Mouse (Mus musculus): ENCODE measurements around the gene Trub1.

Trub1 gene

DNA sequence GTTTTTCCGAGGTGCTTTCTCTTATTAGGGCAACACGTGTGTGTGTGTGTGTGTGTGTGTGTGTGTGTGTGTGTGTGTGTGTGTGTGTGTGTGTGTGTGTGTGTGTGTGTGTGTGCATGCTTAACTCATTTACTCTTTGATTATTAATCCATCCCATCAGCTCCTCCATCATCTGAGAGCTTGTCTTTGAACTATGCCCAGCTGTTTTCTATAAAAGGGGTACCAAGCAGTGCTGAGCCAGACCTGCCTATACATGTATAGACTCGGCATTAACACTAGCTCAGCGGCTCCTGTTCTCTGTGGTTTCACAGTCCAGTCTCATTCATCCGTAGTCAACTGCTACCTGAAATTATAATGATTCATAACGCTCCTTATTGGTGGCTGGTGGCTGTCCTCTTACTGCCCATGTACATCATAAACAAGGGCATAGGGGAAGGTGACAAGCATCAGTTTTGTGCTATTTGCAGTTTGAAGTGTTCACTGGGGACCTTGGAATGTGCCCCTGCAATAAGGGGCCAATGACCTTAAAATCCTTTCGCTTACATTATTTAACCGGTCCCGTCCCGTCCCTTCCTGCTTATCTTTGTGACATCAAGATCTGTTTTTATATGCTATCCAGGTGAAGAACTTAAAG is 45.5 kb downstream of the Trub1 start:
- DNase-seq = no peak

DNA sequence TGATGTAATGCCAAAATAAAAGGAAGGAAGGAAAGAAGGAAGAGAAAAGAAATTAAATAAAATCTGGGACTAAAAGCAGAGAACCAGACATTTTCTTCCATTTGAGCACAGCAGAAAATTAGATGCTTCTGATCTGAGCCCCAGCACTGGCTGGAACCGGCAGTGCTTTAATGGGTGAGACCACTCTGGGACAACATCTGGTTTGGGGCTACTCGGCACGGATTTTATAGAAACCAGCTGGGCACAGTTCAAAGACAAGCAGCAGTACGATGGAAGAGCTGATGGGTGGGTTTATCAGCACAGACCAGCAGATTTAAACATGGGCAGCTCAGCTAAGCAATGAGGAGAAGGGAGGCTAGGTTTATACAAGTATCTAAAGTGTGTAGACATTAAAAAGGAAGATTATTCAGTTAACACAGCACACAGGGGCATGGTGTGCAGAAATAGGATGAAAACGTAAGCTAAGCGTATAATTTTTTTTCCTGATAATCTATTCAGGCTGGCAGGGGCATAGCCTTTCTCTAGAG is 46.2 kb downstream of the Trub1 start:
- no peak for DNase-seq

DNA sequence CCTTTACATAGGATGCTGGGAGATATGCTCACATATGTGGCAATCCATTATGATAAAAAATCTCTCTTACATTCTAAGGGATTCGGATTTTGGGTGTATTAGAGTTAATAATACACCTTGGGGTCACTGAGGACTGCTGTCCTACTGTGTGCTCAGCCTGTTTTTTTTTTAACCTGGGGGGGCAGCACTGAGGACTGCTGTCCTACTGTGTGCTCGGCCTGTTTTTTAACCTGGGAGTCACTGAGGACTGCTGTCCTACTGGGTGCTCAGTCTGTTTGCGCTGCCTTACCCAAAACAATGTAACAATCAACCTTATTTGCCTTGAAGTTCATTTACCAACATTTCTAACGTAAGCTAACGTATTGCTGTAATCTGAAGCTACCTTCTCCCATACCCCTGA is 47.5 kb downstream of the Trub1 start:
- DNase-seq = no peak

DNA sequence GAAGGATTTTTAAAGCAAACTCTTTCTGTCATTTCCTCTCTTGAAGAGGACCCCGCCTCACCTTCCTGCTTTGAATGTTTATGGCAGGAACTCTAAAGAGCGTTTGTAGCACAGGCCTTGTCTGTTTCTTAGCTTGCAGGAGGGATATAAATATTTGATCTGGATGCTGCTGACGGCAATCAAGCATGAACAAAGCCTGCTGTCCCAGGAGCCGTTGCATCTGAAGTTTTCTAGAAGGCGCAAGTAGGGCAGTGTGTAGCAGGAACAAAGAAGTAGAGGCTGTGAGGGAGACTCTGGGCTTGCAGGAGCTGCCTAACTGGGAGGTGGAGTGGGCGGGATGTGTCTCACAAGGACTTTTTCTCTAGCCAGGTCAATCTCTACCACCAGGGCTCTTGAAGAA is 50.4 kb downstream of the Trub1 start:
- DNase-seq = no peak

DNA sequence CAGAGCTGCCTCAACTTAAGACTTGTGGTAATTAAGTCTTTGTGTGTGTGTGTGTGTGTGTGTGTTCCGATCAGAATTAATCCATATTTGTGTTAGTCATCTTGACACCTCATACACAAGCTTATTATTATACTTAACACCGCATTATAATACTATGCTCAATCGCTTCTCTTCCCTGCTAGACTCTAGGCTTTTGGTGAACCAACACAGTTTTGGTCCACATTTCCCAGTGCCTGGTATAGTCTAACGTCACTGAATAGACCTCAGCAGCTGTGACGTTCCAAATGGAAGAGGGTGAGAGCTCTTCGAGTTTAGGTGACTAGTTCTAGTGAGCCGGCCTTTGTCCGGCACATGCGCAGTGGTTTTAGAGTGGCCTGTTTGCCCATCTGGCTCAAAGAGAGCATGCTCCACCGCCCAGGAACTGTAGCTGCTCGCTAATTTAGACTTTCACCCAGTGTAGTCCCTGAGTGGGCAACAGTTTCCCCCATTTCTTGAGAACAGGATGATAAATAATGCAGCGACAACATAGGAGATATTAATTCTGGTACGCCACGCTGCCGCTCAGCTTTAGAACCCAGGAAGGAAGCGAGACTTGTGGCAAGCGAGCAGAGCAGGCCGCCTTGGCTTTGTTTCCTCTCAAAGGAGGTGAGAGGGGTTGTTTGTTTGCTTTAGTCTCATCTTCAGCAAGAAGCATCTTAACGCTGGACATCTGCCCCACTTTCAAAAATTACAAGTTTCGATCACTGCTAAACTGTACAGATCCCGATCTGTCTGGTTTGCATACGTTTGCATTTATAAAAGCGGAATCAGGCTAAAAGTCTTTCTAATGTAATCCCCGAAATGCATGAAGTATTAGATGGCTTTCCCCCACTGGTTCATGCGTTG is 52.6 kb downstream of the Trub1 start:
- DNase-seq = no peak

DNA sequence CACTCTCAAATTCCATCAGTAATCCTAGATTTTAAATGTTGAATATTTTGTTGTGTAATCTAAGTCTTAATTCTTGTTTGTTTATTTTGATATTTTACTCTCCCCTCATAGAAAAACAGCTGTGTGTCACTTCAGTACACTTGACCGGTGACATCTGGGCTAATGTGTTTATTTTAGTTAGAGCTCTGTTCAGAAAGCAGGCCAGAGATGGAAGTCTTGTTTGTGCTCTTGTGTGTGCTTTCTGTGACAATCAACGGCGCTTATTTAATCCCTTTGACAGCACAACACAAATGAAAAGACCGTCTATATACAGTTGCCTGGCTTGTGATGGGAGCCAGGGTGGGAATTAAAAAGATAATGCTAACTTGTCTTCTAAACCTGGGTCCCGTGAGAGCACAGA is 53.9 kb downstream of the Trub1 start:
- no peak for DNase-seq

DNA sequence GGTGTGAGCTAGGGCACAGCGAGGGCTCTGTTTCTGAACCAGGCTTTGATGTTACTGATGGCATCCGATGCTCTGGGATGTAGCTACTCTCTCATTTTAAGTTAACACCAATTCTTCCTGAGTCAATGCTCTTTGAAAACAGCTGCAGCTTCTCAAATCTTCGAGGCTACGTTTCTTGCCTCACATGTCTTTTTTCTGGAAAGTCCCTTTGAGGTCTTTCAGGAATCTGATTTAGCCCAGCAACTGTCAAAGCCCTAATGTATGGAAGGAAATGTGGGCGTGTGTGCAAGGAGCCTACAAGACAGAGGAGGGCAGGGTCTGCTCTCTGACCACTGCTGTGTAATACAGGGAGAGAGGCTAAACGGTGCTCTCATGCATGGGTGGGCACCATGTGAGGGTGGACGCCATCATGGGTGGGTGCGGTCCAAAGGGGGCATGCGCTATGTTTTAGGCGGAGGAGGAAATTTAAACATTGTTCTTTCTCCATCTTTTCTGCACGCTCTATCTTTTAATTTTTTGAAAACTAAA is 55.6 kb downstream of the Trub1 start:
- no peak for DNase-seq

DNA sequence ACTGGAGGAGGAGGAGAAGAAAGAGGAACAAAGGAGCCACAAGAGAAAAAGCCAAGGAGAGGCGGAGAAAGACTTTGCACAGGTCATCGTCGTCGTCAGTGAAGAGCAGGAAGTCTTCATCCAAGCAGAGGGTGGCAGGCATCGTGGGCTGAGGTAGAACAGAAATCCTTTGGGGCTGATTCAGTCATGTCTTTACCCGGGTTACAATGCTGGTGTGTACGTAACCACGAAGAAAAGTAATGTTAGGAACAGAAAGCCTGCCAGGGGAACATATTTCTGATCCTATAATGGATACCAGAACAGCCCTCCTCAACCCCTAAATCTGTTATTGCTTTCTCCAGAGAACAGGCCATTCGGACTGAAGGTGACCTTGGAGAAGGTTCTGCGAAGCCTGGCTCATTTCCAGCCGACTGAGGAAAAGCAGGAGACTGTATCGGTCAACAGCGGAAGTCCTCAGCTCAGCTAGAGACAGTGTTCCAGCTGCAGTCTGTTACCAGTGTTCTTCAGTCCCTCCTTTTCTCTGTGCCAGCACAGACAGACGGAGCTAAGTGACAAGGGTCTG is 57.1 kb downstream of the Trub1 start:
- peak; percentile 46 to 51 for DNase-seq

DNA sequence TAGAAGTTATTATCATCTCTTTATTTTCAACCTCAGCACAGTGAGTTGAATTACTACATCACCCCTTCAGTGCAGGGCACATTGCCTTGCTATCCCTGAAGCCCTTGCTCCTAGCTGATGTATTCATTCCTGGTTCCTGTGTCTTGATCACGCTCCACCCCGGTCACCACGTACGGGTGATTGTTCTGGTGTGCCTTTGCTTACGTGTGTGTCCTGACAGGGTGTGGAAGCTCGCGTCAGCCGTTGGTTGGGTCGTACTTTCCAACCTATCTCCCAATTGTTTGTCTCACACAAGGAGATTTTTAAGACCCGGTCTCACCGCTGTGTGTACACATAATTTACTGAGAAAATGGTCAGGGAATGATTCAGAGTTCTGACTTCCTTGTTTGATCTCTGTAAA is 58.1 kb downstream of the Trub1 start:
- no peak for DNase-seq

DNA sequence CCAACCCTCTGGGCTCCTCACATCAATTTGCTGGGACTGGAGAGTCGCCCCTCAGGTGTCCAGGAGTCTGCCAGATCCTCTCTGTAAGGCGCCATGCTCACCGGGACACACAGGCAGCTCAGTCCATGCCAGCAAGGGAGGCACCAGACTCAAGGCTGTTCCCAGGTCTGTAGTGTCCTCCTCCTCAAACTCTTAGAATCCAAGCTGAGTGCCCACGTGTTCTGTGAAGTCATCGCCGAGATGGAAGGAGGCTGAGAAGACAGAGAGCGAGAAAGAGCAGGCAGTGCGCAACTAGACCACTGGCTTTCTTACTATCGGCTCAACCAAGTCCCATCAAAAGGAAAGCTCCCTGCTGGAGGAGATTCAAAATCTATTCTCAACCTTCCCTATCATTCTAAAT is 60.4 kb downstream of the Trub1 start:
- DNase-seq = no peak

DNA sequence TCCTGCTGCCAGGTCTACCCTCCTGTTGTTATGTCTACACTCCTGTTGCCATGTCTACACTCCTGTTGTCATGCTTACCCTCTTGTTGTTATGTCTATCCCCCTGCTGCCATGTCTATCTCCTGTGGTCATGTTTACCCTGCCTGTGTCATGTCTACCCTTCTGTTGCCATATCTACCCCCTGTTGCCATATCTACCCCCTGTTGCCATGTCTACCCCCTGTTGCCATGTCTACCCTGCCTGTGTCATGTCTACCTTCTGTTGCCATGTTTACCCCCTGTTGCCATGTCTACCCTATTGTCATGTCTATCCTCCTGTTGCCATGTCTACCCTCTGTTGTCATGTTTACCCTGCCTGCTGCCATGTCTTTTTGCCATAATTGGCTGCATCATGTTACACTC is 69.0 kb downstream of the Trub1 start:
- no peak for DNase-seq

DNA sequence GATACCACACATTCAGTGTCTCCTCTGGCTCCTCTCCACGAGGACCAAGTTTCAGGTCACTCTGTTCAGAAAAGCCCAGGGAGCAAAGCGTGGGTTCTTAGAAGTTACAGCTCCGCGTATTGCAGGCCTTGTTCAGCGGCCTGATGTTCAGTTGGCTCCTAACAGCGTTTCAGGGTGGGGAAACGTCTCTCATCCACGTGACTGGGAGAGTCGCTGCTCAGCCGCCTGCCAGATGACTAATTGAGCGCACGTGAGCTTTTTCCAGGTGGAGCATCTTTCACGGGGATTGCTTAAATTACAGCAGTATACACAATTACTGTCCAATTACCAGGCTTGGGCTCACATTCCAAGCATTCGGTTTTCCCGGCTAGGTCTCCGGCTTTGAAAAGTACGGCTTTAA is 70.7 kb downstream of the Trub1 start:
- peak; percentile 42 to 50 for DNase-seq

DNA sequence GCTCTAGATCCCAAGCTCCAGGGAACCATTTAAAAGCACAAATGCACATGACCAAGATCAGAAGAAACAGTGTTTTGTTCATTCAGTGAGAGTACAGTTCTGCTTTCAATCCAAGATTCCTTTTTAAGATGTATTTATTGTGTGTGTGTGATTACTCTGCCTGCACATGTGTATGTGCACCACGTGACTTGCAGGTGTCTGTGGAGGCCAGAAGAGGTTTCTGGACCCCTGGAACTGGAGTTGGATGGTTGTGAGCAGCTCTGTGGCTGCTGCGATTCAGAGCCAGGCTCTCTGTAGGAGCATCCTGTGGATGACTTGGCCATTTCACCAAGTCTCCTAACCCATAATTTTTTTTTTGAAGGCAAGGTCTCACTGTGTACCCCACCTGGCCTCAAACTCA is 73.0 kb downstream of the Trub1 start:
- DNase-seq = no peak

DNA sequence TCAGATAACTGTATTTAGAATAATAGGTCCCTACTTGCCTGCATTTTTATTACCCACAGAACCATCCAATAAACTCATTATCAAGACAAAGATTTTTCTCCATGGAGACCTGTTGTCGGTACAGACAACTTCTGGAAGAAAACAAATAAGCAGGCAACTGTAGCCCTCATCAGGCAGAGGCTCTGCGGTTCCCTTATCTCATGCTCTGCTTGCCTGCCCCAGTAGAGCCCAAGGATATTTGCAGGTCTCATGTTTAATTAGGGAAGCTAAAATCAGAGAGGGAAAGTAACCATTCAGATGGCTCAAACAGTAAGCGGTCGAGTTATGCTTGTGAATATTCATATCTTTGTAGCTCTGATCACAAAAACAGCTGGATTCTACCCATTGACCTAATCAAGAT is 77.5 kb downstream of the Trub1 start:
- no peak for DNase-seq

DNA sequence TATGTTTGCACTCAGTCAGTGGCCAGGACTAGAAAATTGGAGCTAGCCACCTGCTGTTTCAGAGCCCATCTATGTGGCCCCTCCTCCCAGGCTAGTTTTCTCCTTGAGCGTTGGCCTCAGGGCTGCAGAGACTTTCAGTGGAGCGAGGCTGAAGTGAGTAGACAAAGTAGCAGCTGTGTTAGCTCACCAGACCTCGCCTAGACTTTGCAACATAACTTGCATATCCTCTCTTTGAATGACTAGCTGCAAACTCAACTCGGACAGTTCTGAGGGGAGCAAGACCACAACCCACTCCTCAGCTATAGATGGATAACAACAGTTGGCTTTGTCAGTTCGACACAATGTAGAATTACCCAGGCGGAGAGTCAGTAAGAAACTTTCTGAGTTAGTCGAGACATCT is 81.5 kb downstream of the Trub1 start:
- DNase-seq = no peak

DNA sequence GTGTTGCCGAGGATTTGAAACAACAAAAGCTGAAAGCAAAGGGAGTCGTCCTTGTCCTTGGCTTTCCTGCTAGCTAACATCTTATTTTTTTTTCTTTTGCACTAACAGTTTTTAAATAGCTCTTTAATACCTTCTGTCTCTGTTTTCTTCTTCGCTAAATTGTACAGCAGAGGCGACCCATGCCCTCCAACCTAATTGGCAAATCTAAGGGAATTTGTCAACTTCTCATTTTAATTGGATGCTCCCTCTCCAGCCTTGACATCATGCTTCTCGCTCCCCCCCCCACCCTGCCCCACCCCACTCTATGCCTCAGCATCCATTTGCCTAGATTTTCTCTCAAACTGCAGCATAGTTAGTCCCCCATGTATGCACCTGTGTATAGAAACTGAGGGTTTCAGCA is 83.8 kb downstream of the Trub1 start:
- DNase-seq = no peak

DNA sequence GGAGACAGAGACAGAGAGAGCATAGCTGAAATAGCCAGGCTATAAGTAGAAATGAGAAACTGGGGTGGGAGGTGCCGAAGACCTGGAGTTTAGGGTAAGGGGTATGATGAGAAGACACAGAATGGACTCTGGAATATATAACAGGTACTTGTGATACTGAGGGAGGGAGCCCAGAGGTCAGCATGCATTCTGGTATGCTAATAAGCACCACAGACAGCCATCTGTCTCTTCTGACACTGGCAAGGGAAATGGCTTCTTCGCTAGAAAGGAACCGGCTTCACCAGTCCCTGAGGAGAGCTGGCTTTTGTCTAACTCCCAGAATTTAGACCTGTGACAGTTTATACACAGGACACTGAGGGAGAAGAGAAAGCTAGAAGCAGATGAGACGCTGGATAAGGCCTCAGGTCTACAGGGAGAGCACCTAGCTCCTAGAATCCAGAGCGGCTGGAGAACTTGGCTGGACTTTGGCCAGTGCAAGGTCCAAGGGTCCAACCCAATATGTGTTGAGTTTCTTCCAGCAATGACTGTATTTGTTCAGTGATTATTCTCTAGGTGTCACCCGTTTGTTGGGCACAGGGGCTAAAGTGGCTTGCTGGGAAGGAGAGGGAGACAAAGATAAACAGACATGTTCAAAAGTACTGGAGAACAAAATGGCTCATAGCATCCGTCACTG is 84.9 kb downstream of the Trub1 start:
- peak; percentile 69 to 75 for DNase-seq

DNA sequence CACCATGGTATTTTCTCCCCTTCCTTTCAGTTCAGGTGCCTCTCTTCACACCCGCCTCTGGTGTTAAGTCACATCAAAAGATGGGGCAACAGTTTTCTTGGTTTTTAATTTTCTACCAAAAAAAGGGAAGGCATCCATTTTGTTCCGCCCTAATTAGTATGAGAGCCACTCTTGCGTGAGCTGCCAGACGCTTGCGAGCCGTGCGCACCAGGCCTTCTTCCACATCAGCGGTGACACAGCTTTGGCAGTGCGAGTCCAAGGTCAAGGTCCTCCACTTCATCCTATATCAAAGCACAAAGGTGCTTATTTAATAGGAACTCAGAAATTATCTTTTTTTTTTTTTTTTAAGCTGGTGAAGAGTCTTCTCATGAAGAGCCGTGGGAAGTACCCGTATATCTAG is 87.4 kb downstream of the Trub1 start:
- peak; percentile 50 to 61 for DNase-seq

All from cerebellum, postnatal 10 days (tissue).